Comparison of ENCODE assay signal across 7 mouse cellular contexts in the genomic region with DNA sequence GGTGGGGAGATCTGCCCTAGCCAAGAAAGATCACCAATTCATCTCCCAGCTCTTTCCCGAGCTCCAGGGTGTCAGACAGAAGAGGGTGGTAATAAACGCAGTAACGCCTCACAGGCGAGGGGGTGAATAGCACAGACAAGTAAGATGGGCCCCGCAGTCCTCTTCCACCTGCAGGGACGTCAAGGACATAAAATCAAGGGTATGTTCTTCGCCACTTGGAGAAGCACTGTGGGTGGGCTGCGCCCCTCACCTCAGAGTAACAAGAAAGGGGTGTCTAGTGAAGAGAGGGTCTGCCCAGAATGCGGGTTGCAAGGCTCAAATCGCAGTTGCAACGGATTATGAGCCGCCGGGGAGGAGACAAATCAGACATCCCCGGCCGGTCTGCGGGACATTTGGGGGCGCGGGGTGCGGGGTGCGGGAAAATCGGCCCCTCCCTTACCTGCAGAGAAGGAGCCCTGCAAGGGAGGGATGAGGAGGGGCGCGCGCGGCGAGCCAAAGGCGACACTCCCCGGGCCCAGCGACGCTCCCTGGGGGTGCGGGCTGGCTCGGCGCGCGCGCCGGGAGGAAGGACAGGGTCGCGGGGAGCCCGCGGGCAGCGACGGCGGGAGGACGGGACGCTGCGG. TPM values are rescaled to one million over a fixed set of nuclear protein-coding genes. Genes with fewer than 3 reads are reported as not detected.
DNase-seq lines count a peak whose midpoint lies in the region; ATAC-seq and TF ChIP-seq lines count a peak whose summit lies in the region.

No protein-coding gene starts in this region.

- peak overlapping the region; percentile 63 for H3K27ac ChIP-seq in lung, embryonic 16.5 days (ENCODE audit: low read length)
- H3K27ac ChIP-seq in forebrain, embryonic 10.5 days: peak overlapping the region; percentile 92
- H3K27ac ChIP-seq in kidney, postnatal 0 days: peak overlapping the region; percentile 73; the same call in 1 of the 2 replicates

- no peak for TF ChIP-seq CTCF in kidney, postnatal 0 days (IDR thresholded peaks at IDR 0.05; ENCODE audit: low read depth)

- H3K9me3 ChIP-seq in lung, embryonic 16.5 days (ENCODE audit: control insufficient read depth, low read length): no peaks in the 10 kb centered on the region
- no peaks in the 10 kb centered on the region for H3K9me3 ChIP-seq in forebrain, embryonic 10.5 days
- no peaks in the 10 kb centered on the region for H3K9me3 ChIP-seq in kidney, postnatal 0 days (replicated peaks; ENCODE audit: low read length)

- ATAC-seq in lung, embryonic 16.5 days (ENCODE audit: low read depth): peak; percentile 40
- ATAC-seq in kidney, postnatal 0 days (replicated peaks; ENCODE audit: low FRiP score, low read depth): peak; percentile 18; the same call in 1 of the 2 replicates

- H3K9ac ChIP-seq in lung, embryonic 16.5 days (ENCODE audit: low read length): peak overlapping the region; percentile 89
- peak overlapping the region; percentile 94 for H3K9ac ChIP-seq in kidney, postnatal 0 days (ENCODE audit: low read depth, low read length)

- peak overlapping the region; percentile 94 for H3K4me2 ChIP-seq in lung, embryonic 16.5 days (ENCODE audit: low read depth, low read length)
- peak overlapping the region; percentile 88 for H3K4me2 ChIP-seq in kidney, postnatal 0 days (ENCODE audit: low read length)
- peak overlapping the region; percentile 89 for H3K4me2 ChIP-seq in myocyte (ENCODE audit: low read depth)

- no peaks in the 10 kb centered on the region for H3K27me3 ChIP-seq in lung, embryonic 16.5 days (ENCODE audit: control insufficient read depth, insufficient read depth, low read depth, low read length)
- H3K27me3 ChIP-seq in forebrain, embryonic 10.5 days (ENCODE audit: poor library complexity, severe bottlenecking): peaks cover 47% of the 10 kb centered on the region
- H3K27me3 ChIP-seq in kidney, postnatal 0 days (ENCODE audit: insufficient read depth, low read length): no peaks in the 10 kb centered on the region
- H3K27me3 ChIP-seq in myocyte (ENCODE audit: control insufficient read depth, insufficient read depth, insufficient read length): no peaks in the 10 kb centered on the region

- H3K79me2 ChIP-seq in myocyte (ENCODE audit: control insufficient read depth, insufficient read depth): peaks cover 4% of the 10 kb centered on the region

- H3K4me3 ChIP-seq in lung, embryonic 16.5 days (ENCODE audit: low read length): peak overlapping the region; percentile 89
- peak overlapping the region; percentile 90 for H3K4me3 ChIP-seq in forebrain, embryonic 10.5 days
- peak overlapping the region; percentile 95 for H3K4me3 ChIP-seq in kidney, postnatal 0 days (replicated peaks; ENCODE audit: low read depth, low read length)
- peak overlapping the region; percentile 36 for H3K4me3 ChIP-seq in myocyte

- TF ChIP-seq POLR2A in myocyte (IDR thresholded peaks at IDR 0.05; ENCODE audit: insufficient read length, low read depth): no peak

- WGBS in lung, embryonic 16.5 days: under 1% methylated on average over 28 of the region's 47 CpGs
- under 1% methylated on average over 47 of the region's 47 CpGs for WGBS in forebrain, embryonic 10.5 days
- WGBS in kidney, postnatal 0 days: under 1% methylated on average over 34 of the region's 47 CpGs

- no peak for DNase-seq in lung, postnatal 25 days (ENCODE audit: low spot score)
- DNase-seq in T-cell, adult 2 months (ENCODE audit: low spot score): peak; percentile 21
- no peak for DNase-seq in forebrain, embryonic 10.5 days (ENCODE audit: extremely low spot score, low spot score)
- DNase-seq in kidney, postnatal 0 days (ENCODE audit: low spot score): peak; percentile 54
- DNase-seq in urinary bladder, postnatal 14 days (ENCODE audit: low spot score): no peak

- peak overlapping the region; percentile 51 for H3ac ChIP-seq in myocyte (ENCODE audit: control insufficient read depth, insufficient read length)

- H3K36me3 ChIP-seq in lung, embryonic 16.5 days (ENCODE audit: control insufficient read depth, insufficient read depth, low read length): no peaks in the 10 kb centered on the region
- no peaks in the 10 kb centered on the region for H3K36me3 ChIP-seq in forebrain, embryonic 10.5 days (replicated peaks)
- no peaks in the 10 kb centered on the region for H3K36me3 ChIP-seq in kidney, postnatal 0 days (ENCODE audit: insufficient read depth, low read length)
- H3K36me3 ChIP-seq in myocyte (ENCODE audit: control insufficient read depth, insufficient read depth): no peaks in the 10 kb centered on the region

- H3K4me1 ChIP-seq in lung, embryonic 16.5 days (replicated peaks; ENCODE audit: control insufficient read depth, insufficient read depth, low read length): peaks cover 45% of the 10 kb centered on the region
- peaks cover 61% of the 10 kb centered on the region for H3K4me1 ChIP-seq in forebrain, embryonic 10.5 days
- peaks cover 19% of the 10 kb centered on the region for H3K4me1 ChIP-seq in kidney, postnatal 0 days (replicated peaks; ENCODE audit: insufficient read depth, low read length)

TF ChIP-seq in myocyte, 11 proteins besides CTCF, POLR2A, EP300 and RAD21:
- TF ChIP-seq REST (IDR thresholded peaks at IDR 0.05; ENCODE audit: insufficient read depth, insufficient read length) (no peak), TCF3 (IDR thresholded peaks at IDR 0.05; ENCODE audit: insufficient read length, low read depth) (no peak), MYOG (IDR thresholded peaks at IDR 0.05; ENCODE audit: control insufficient read depth in 1 of 3, insufficient read depth in 1 of 3, insufficient read length in 2 of 3, low read depth in 2 of 3) (no peak), TCF12 (IDR thresholded peaks at IDR 0.05; ENCODE audit: insufficient read depth, poor library complexity, severe bottlenecking) (no peak), MAX (IDR thresholded peaks at IDR 0.05; ENCODE audit: low read depth) (no peak), CEBPB (IDR thresholded peaks at IDR 0.05; ENCODE audit: insufficient read depth, poor library complexity, severe bottlenecking) (no peak), USF1 (IDR thresholded peaks at IDR 0.05; ENCODE audit: low read depth) (no peak), POLR2AphosphoS2 (IDR thresholded peaks at IDR 0.05; ENCODE audit: insufficient read length, low read depth) (no peak), SRF (IDR thresholded peaks at IDR 0.05; ENCODE audit: control insufficient read depth, insufficient read length, low read depth) (no peak), E2F4 (IDR thresholded peaks at IDR 0.05; ENCODE audit: insufficient read depth) (no peak), MYOD1 (IDR thresholded peaks at IDR 0.05; ENCODE audit: control insufficient read depth in 1 of 3, insufficient read length in 2 of 3, low read depth in 2 of 3) (no peak)
TF ChIP-seq in myocyte: peak in this region for 0.

RNA-seq across cellular contexts. Expression of gene Hdac5, which starts 0.5 kb away (rescaled TPM):
- polyA plus RNA-seq in lung, embryonic 16.5 days (2015; fragmentation: Nextera tagmentation; extraction: Ambion mirVana): 70.1 and 80.4 TPM in 2 replicates
- 39.8 and 44.6 TPM in 2 replicates for polyA plus RNA-seq in forebrain, embryonic 10.5 days (2016; fragmentation: Nextera tagmentation; extraction: Ambion mirVana)
- polyA plus RNA-seq in kidney, postnatal 0 days (2015; fragmentation: Nextera tagmentation; extraction: Ambion mirVana): 38.1 and 39.3 TPM in 2 replicates
- 77.3 TPM for polyA plus RNA-seq in myocyte (2012; fragmentation: generic; extraction: Trizol)

RNA-seq across cellular contexts. Expression of gene BC030867, which starts 19.2 kb away (rescaled TPM):
- 18.7 and 19.4 TPM in 2 replicates for polyA plus RNA-seq in lung, embryonic 16.5 days (2015; fragmentation: Nextera tagmentation; extraction: Ambion mirVana)
- polyA plus RNA-seq in forebrain, embryonic 10.5 days (2016; fragmentation: Nextera tagmentation; extraction: Ambion mirVana): 27.3 TPM in 2 replicates
- 6.3 and 9.2 TPM in 2 replicates for polyA plus RNA-seq in kidney, postnatal 0 days (2015; fragmentation: Nextera tagmentation; extraction: Ambion mirVana)
- 4.4 TPM for polyA plus RNA-seq in myocyte (2012; fragmentation: generic; extraction: Trizol)

RNA-seq across cellular contexts. Expression of gene Asb16, which starts 39.1 kb away (rescaled TPM):
- polyA plus RNA-seq in lung, embryonic 16.5 days (2015; fragmentation: Nextera tagmentation; extraction: Ambion mirVana): 0.05 and 0.08 TPM in 2 replicates
- 0.05 and 0.06 TPM in 2 replicates for polyA plus RNA-seq in forebrain, embryonic 10.5 days (2016; fragmentation: Nextera tagmentation; extraction: Ambion mirVana)
- 0.09 TPM in 1 of 2 replicates, not detected in the other for polyA plus RNA-seq in kidney, postnatal 0 days (2015; fragmentation: Nextera tagmentation; extraction: Ambion mirVana)
- polyA plus RNA-seq in myocyte (2012; fragmentation: generic; extraction: Trizol): 5.1 TPM

RNA-seq across cellular contexts. Expression of gene G6pc3, which starts 40.0 kb away (rescaled TPM):
- 28.3 and 28.6 TPM in 2 replicates for polyA plus RNA-seq in lung, embryonic 16.5 days (2015; fragmentation: Nextera tagmentation; extraction: Ambion mirVana)
- polyA plus RNA-seq in forebrain, embryonic 10.5 days (2016; fragmentation: Nextera tagmentation; extraction: Ambion mirVana): 38.0 and 39.5 TPM in 2 replicates
- 41.4 and 43.6 TPM in 2 replicates for polyA plus RNA-seq in kidney, postnatal 0 days (2015; fragmentation: Nextera tagmentation; extraction: Ambion mirVana)
- 58.1 TPM for polyA plus RNA-seq in myocyte (2012; fragmentation: generic; extraction: Trizol)

RNA-seq across cellular contexts. Expression of gene Lsm12, which starts 44.3 kb away (rescaled TPM):
- 108 and 130 TPM in 2 replicates for polyA plus RNA-seq in lung, embryonic 16.5 days (2015; fragmentation: Nextera tagmentation; extraction: Ambion mirVana)
- 137 and 141 TPM in 2 replicates for polyA plus RNA-seq in forebrain, embryonic 10.5 days (2016; fragmentation: Nextera tagmentation; extraction: Ambion mirVana)
- 111 and 123 TPM in 2 replicates for polyA plus RNA-seq in kidney, postnatal 0 days (2015; fragmentation: Nextera tagmentation; extraction: Ambion mirVana)
- 33.1 TPM for polyA plus RNA-seq in myocyte (2012; fragmentation: generic; extraction: Trizol)

Comparison
In these comparisons a context has a peak if more than half of its experiments do, and no peak if none do; other contexts are left out.
1. H3K4me3 ChIP-seq: peak in every context shown above with its lines; median percentile 95 in kidney, postnatal 0 days; 90 in forebrain, embryonic 10.5 days; 89 in lung, embryonic 16.5 days; 36 in myocyte.
2. DNase-seq: peak in T-cell, adult 2 months (single experiment) and kidney, postnatal 0 days (single experiment); none in lung, postnatal 25 days (single experiment), forebrain, embryonic 10.5 days (single experiment) and urinary bladder, postnatal 14 days (single experiment).
3. Peak in every context shown above with its lines, with median percentiles within 50 percentile points of each other: H3K27ac ChIP-seq and H3K4me2 ChIP-seq.